Mouse (Mus musculus) frontal cortex, postnatal 14 days (tissue): ENCODE data around the gene Aspg.

Source experiments
- DNase-seq, 2 experiments: peaks; one replicate each; pipeline ENCODE4 v3.0.0; 2022; ENCODE audit warnings: low spot score in 2 of 2

Aspg gene

GRCm38 (mm10) chr12:112151244-112151979 lies 44.9 kb downstream of the Aspg start:
- no peak for DNase-seq

GRCm38 (mm10) chr12:112151980-112152362 lies 45.5 kb downstream of the Aspg start:
- DNase-seq, result no peak

- DNase-seq, result no peak
These were observed 47.1 kb downstream of the Aspg start for GRCm38 (mm10) chr12:112153597-112153996.

GRCm38 (mm10) chr12:112154476-112154875 lies 48.0 kb downstream of the Aspg start:
- DNase-seq, result no peak

GRCm38 (mm10) chr12:112155218-112156051 lies 49.0 kb downstream of the Aspg start:
- DNase-seq, result no peak

GRCm38 (mm10) chr12:112156804-112157203 lies 50.3 kb downstream of the Aspg start:
- DNase-seq, result no peak

GRCm38 (mm10) chr12:112158246-112158645 lies 51.8 kb downstream of the Aspg start:
- DNase-seq, result no peak

GRCm38 (mm10) chr12:112158784-112159183 lies 52.3 kb downstream of the Aspg start:
- no peak for DNase-seq

- DNase-seq, result no peak
These were observed 57.7 kb downstream of the Aspg start for GRCm38 (mm10) chr12:112163981-112164839.

- DNase-seq, result no peak
These were observed 58.4 kb downstream of the Aspg start for GRCm38 (mm10) chr12:112164840-112165219.

GRCm38 (mm10) chr12:112169240-112169639 lies 62.8 kb downstream of the Aspg start:
- no peak for DNase-seq

- DNase-seq, result no peak
These were observed 64.4 kb downstream of the Aspg start for GRCm38 (mm10) chr12:112170671-112171574.

- DNase-seq, result no peak
These were observed 65.2 kb downstream of the Aspg start for GRCm38 (mm10) chr12:112171657-112172056.

- DNase-seq, result no peak
These were observed 65.7 kb downstream of the Aspg start for GRCm38 (mm10) chr12:112172214-112172613.
